Mouse (Mus musculus) kidney, embryonic 15.5 days (tissue): ENCODE measurements around the gene Epb41l2. TPM values are rescaled to one million over a fixed set of nuclear protein-coding genes. Genes with fewer than 3 reads are reported as not detected.

Experiments
- ATAC-seq: fragments of 200-750 bp; cut with Nextera tagmentation; replicated peaks from 2 replicates; pipeline ENCODE4 v1.8.0; 2017; ENCODE audit warnings: moderate TSS enrichment; ENCODE audit not compliant: low FRiP score
- H3K27ac ChIP-seq: fragments of 300-500 bp; sonication (generic); 2 replicates; pipeline ENCODE4 v1.5.1; 2015; ENCODE audit warnings: mild to moderate bottlenecking, inconsistent platforms
- H3K27me3 ChIP-seq: fragments of 300-500 bp; sonication (generic); 2 replicates; pipeline ENCODE4 v1.6.1; 2015; ENCODE audit warnings: inconsistent platforms
- H3K36me3 ChIP-seq: fragments of 300-500 bp; sonication (generic); 2 replicates; pipeline ENCODE4 v1.6.1; 2015; ENCODE audit warnings: inconsistent platforms
- H3K4me1 ChIP-seq: fragments of 300-500 bp; sonication (generic); 2 replicates; pipeline ENCODE4 v1.6.1; 2015; ENCODE audit warnings: inconsistent platforms
- H3K4me2 ChIP-seq: fragments of 300-500 bp; sonication (generic); 2 replicates; pipeline ENCODE4 v1.6.1; 2015; ENCODE audit warnings: moderate library complexity, mild to moderate bottlenecking, inconsistent platforms
- H3K4me3 ChIP-seq: fragments of 300-500 bp; sonication (generic); replicated peaks from 2 replicates; pipeline ENCODE4 v1.5.1; 2015; ENCODE audit warnings: mild to moderate bottlenecking, inconsistent platforms
- H3K9ac ChIP-seq: fragments of 300-500 bp; sonication (generic); 2 replicates; pipeline ENCODE4 v1.6.1; 2015; ENCODE audit warnings: mild to moderate bottlenecking, inconsistent platforms
- H3K9me3 ChIP-seq: fragments of 300-500 bp; sonication (generic); replicated peaks from 2 replicates; pipeline ENCODE4 v1.6.1; 2016; ENCODE audit warnings: inconsistent platforms
- WGBS: fragments of 180-500 bp; shearing (Covaris S2); methylation state at CpG from one replicate; pipeline ENCODE4 v1.1.7; 2015; ENCODE audit warnings: mixed read lengths; 5-methylcytosine and 5-hydroxymethylcytosine counted together
- polyA plus RNA-seq: library from polyadenylated mRNA; unstranded; fragments of >200 nt; fragmentation: Nextera tagmentation; extraction: Ambion mirVana; gene quantifications from 2 replicates; pipeline ENCODE4 v1.2.1, GENCODE M21; 2015

Epb41l2 gene
- polyA plus RNA-seq, 1 experiment from 2014 or later = 66.5 TPM

DNA sequence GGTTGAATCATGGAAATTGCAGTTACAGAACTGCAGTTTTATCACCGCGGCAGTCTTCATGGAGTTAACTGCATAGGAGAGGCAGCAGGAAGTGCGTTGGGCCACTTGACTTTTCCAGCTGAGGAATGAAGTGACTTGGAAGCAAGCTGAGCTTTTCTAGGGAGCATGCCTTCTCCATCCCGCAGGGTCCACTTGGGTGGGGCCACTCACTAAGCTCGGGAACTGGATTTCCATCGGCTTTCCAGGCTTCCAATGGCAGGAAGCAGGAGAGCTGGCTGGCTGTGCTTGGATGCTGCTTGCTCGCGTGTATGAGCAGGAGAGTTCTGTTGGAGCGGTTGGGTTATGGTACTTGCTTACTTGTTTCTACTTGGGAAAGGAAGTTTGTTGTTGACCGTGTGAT, 72.8 kb downstream of the Epb41l2 start:
- H3K4me1 ChIP-seq = peaks cover 42% of the 10 kb centered on the region
- no peaks in the 10 kb centered on the region for H3K9me3 ChIP-seq
- ATAC-seq = no peak
- H3K9ac ChIP-seq = no peak overlapping the region
- H3K36me3 ChIP-seq = no peaks in the 10 kb centered on the region
- H3K27ac ChIP-seq = peak overlapping the region; percentile 45; the same call in 1 of the 2 replicates
- no peak overlapping the region for H3K4me3 ChIP-seq
- H3K4me2 ChIP-seq = 0 out of 2 replicates have a peak overlapping the region, but pooled peaks have one; percentile 12
- H3K27me3 ChIP-seq = no peaks in the 10 kb centered on the region
- 47% methylated on average over 10 of the region's 10 CpGs for WGBS

GRCm38 (mm10) chr10:25432938-25433337, 73.3 kb downstream of the Epb41l2 start:
- H3K9me3 ChIP-seq = no peaks in the 10 kb centered on the region
- H3K4me3 ChIP-seq = no peak overlapping the region
- H3K27me3 ChIP-seq = no peaks in the 10 kb centered on the region
- WGBS = 62% methylated on average over 5 of the region's 5 CpGs
- no peak overlapping the region for H3K9ac ChIP-seq
- H3K4me2 ChIP-seq = no peak overlapping the region
- peaks cover 36% of the 10 kb centered on the region for H3K4me1 ChIP-seq
- peak overlapping the region; percentile 45 for H3K27ac ChIP-seq
- no peak for ATAC-seq
- no peaks in the 10 kb centered on the region for H3K36me3 ChIP-seq

- no peaks in the 10 kb centered on the region for H3K9me3 ChIP-seq
- no peaks in the 10 kb centered on the region for H3K27me3 ChIP-seq
- no peak overlapping the region for H3K9ac ChIP-seq
- H3K4me2 ChIP-seq = no peak overlapping the region
- no peak overlapping the region for H3K27ac ChIP-seq
- 31% methylated on average over 3 of the region's 3 CpGs for WGBS
- no peaks in the 10 kb centered on the region for H3K36me3 ChIP-seq
- 0 out of 2 replicates have a peak, but pooled peaks have one; percentile 44 for ATAC-seq
- H3K4me3 ChIP-seq = no peak overlapping the region
- peaks cover 35% of the 10 kb centered on the region for H3K4me1 ChIP-seq
Observed at GRCm38 (mm10) chr10:25433524-25433923, 73.9 kb downstream of the Epb41l2 start.

DNA sequence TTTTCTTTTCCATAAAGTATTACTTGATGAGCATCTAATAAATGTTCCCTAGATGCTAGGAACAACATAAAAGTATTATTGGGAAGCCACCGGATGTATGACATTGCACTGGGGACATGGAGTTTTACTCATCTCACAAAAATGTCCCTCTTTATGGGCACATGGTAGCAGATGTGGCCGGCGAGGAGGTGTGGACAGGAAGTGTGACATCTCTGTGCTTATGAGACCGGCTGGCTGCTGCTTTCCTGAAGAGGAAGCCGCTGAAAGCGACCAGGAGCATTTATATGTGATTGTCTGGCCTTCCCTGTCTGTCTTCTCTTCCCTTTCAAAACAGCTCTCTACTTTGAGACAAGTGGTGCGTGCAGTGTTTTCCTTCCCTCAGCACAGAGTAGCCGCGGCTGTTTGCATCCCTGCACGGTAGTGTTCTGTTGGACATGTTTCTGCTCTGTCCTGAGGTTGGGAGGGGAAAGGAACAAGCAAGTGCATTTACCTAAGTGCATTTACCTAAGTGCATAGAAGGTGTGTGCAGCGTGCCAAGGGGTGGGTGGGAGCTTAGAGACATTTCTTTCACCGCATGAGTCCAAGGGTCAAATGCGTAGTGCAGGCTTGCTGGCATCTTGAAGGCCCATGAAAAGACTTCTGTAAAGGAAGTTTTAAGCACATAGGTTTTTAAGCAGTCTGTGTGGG, 74.9 kb downstream of the Epb41l2 start:
- Histone ChIP-seq H3K27ac (peak overlapping the region; percentile 69), H3K4me1 (peaks cover 35% of the 10 kb centered on the region), H3K4me2 (no peak overlapping the region), H3K9me3 (no peaks in the 10 kb centered on the region), H3K36me3 (no peaks in the 10 kb centered on the region), H3K27me3 (no peaks in the 10 kb centered on the region), H3K9ac (no peak overlapping the region), H3K4me3 (no peak overlapping the region)
- no peak for ATAC-seq
- 42% methylated on average over 13 of the region's 13 CpGs for WGBS

DNA sequence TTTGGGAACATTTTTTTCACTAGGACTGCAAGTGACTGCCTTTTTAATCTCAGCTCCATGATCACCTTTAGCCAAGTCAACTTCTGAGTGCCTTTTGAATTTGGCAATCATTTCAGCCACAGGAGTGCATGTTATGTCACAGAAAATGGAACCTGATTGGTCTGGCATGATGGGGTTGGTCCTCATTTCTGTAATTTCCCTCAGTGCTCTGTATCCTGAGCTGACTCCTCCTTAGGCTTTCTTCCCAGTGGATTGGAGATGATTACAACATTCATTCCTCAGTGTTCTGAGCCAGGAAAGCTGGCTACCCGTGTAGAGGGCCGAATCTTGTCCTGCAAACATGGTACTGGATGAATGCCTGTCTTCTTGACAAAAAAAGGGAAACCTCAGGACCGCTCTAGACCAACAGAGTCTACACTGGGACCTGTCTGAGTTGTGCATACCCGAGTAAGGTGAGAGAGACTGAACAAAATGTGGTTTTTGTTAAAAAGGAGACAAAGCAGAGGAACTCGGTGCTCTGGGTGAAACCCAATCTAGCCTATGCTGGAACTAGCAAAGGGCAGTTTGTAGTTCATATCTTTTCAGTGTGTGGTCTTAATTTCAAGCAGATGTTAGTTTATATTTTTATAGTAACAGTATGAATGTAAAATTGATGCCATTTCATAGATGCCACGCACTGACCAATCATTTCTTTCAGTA, 77.3 kb downstream of the Epb41l2 start:
- no peak overlapping the region for H3K9ac ChIP-seq
- no peak overlapping the region for H3K27ac ChIP-seq
- H3K4me3 ChIP-seq = no peak overlapping the region
- WGBS = 84% methylated on average over 6 of the region's 6 CpGs
- no peaks in the 10 kb centered on the region for H3K27me3 ChIP-seq
- H3K36me3 ChIP-seq = peaks cover 3% of the 10 kb centered on the region; the same call in 1 of the 2 replicates
- no peak for ATAC-seq
- H3K4me1 ChIP-seq = peaks cover 31% of the 10 kb centered on the region
- H3K9me3 ChIP-seq = no peaks in the 10 kb centered on the region
- H3K4me2 ChIP-seq = no peak overlapping the region

- Histone ChIP-seq H3K36me3 (peaks cover 3% of the 10 kb centered on the region; the same call in 1 of the 2 replicates), H3K4me1 (peaks cover 22% of the 10 kb centered on the region), H3K9ac (no peak overlapping the region), H3K27me3 (no peaks in the 10 kb centered on the region), H3K4me3 (no peak overlapping the region), H3K27ac (no peak overlapping the region), H3K4me2 (no peak overlapping the region), H3K9me3 (no peaks in the 10 kb centered on the region)
- ATAC-seq = no peak
- 83% methylated on average over 6 of the region's 6 CpGs for WGBS
Observed at GRCm38 (mm10) chr10:25437586-25438298, 78.1 kb downstream of the Epb41l2 start.

GRCm38 (mm10) chr10:25438299-25438680, 78.7 kb downstream of the Epb41l2 start:
- WGBS = 80% methylated on average over 8 of the region's 8 CpGs
- Histone ChIP-seq H3K9ac (no peak overlapping the region), H3K9me3 (no peaks in the 10 kb centered on the region), H3K27me3 (no peaks in the 10 kb centered on the region), H3K4me2 (no peak overlapping the region), H3K27ac (no peak overlapping the region), H3K36me3 (peaks cover 3% of the 10 kb centered on the region; the same call in 1 of the 2 replicates), H3K4me1 (peaks cover 18% of the 10 kb centered on the region), H3K4me3 (no peak overlapping the region)
- ATAC-seq = no peak

DNA sequence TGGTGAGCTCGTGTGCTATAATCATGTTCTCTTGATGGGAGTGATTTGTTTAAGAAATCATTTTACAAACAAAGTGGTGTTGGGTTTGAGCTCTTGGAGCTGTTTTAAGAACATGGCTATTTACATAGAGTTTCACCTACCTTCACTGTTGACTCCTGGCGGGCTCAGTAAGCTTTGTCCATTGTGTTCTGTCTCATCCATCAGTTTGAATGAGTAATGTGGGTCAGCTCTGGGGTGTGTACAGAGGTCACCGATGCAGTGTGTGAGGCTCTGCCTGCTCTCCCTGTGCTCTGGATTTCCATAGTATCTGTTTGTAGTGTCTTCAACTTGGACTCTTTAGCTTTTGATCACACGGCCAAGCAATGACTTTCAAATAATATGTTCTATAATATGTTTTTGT, 79.6 kb downstream of the Epb41l2 start:
- Histone ChIP-seq H3K4me2 (no peak overlapping the region), H3K27ac (no peak overlapping the region), H3K36me3 (peaks cover 11% of the 10 kb centered on the region), H3K4me1 (peaks cover 12% of the 10 kb centered on the region), H3K9ac (no peak overlapping the region), H3K4me3 (no peak overlapping the region), H3K9me3 (no peaks in the 10 kb centered on the region), H3K27me3 (no peaks in the 10 kb centered on the region)
- WGBS = 73% methylated on average over 4 of the region's 4 CpGs
- ATAC-seq = no peak

DNA sequence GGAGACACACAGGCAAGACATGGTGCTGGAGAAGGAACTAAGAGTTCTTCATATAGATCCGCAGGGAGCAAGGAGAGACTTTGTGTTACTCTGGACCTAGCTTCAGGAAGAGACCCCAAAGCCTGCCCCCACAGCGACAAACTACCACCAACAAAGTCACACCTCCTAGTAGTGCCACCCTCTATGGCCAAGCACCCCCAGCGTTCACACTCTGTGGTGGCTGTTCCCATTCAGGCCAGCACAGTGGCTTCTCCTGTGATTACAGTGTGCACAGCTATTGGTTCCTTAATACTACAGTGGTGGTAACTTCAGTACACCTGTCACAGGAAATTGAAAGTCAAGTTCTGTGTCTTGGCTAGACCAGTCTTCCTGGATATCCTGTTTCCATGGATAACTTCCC, 80.3 kb downstream of the Epb41l2 start:
- Histone ChIP-seq H3K27ac (no peak overlapping the region), H3K36me3 (peaks cover 17% of the 10 kb centered on the region), H3K4me3 (no peak overlapping the region), H3K27me3 (no peaks in the 10 kb centered on the region), H3K9ac (no peak overlapping the region), H3K9me3 (no peaks in the 10 kb centered on the region), H3K4me2 (no peak overlapping the region), H3K4me1 (peaks cover 6% of the 10 kb centered on the region; the same call in 1 of the 2 replicates)
- WGBS = 90% methylated on average over 3 of the region's 3 CpGs
- no peak for ATAC-seq

DNA sequence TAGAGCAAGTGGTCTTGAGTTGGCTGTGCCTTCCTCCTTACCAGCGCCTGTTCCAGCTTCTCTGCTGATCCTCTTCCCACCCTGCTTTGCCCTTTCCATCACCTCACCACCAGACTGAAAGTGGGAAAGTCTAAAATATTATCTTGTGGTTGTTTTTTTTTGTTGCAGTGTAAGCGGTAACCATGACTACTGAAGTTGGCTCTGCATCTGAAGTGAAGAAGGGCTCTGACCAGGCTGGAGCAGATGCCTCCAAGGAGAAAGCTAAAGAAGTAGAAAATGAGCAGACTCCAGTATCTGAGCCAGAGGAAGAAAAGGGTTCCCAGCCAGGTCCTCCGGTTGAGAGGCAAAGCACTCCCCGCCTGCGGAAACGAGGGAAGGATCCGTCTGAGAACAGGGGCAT, 81.8 kb downstream of the Epb41l2 start:
- 88% methylated on average over 7 of the region's 7 CpGs for WGBS
- Histone ChIP-seq H3K4me1 (0 out of 2 replicates have a peak, but pooled peaks cover 3% of the 10 kb centered on the region), H3K9me3 (no peaks in the 10 kb centered on the region), H3K27me3 (no peaks in the 10 kb centered on the region), H3K27ac (no peak overlapping the region), H3K4me2 (no peak overlapping the region), H3K4me3 (no peak overlapping the region), H3K36me3 (peaks cover 20% of the 10 kb centered on the region), H3K9ac (no peak overlapping the region)
- ATAC-seq = no peak

DNA sequence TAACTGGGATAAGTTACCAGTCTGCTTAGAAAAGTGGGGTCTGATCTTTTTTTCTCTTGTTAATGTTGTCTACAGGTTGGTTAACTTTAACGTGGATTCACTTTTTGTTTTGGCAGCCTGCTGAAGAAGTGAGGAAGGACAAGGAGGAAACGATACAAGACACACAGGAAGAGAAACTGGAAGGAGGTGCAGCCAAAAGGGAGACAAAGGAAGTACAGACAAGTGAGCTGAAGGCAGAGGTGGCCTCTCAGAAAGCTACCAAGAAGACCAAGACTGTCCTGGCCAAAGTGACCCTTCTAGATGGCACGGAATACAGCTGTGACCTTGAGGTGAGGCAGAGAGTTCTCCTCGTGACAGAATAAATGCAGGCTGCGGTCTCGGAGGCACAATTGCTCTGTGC, 84.0 kb downstream of the Epb41l2 start:
- 82% methylated on average over 6 of the region's 6 CpGs for WGBS
- H3K36me3 ChIP-seq = peaks cover 20% of the 10 kb centered on the region
- no peak for ATAC-seq

DNA sequence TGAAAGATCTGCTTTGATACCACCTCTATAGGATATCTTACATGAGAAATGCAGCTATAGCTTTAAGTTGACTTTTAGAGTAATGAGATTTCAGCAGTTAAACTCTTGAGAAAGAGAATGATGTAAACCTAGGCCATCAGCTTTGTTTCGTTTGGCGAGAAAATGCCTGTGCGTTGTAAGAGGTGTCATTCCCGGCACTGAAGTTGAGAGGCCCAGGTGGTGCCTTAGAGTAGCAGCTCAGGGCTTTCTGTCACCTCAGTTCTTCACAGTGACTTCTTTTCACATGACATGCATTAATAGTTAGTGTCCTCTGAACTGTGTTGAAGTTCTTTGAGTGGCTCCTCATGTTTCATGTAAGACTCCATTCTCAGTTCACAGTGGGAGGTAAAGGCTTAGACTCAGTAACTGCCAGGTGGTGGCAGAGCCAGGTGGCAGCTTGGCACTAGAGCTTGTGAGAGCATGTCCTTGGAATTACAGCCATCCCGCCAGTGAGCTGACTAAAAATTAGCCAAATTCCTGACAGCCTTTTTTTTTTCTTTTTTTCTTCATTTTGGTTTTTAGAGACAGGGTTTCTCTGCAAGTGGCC, 84.7 kb downstream of the Epb41l2 start:
- Histone ChIP-seq H3K4me3 (no peak overlapping the region), H3K27me3 (no peaks in the 10 kb centered on the region), H3K27ac (no peak overlapping the region), H3K4me1 (peaks cover 18% of the 10 kb centered on the region), H3K9me3 (no peaks in the 10 kb centered on the region), H3K36me3 (peaks cover 20% of the 10 kb centered on the region), H3K4me2 (no peak overlapping the region), H3K9ac (no peak overlapping the region)
- WGBS = 58% methylated on average over 5 of the region's 5 CpGs
- ATAC-seq = no peak

More for the DNA sequence above, 84.0 kb downstream of the Epb41l2 start:
- Histone ChIP-seq H3K27ac (no peak overlapping the region), H3K4me1 (peaks cover 14% of the 10 kb centered on the region), H3K9me3 (no peaks in the 10 kb centered on the region), H3K27me3 (no peaks in the 10 kb centered on the region), H3K9ac (no peak overlapping the region), H3K4me2 (no peak overlapping the region), H3K4me3 (no peak overlapping the region)
